Mouse (Mus musculus) lung, postnatal 4 days (tissue): Measurements from ENCODE around the gene Atp5h.
"Not testable (repeated sequence)": the region's sequence is repeated elsewhere in the genome, so short reads cannot be mapped to it uniquely, and the experiment has no call there.

Experiments used
- DNase-seq, 2 experiments: peaks; one replicate each; pipeline ENCODE4 v3.0.0; 2021

Atp5h gene

GRCm38 (mm10) chr11:115398085-115398484 lies 21.7 kb downstream of the Atp5h start:
- peak; percentile 54 to 66 for DNase-seq

GRCm38 (mm10) chr11:115393721-115394325 lies 25.9 kb downstream of the Atp5h start:
- DNase-seq: no peak

GRCm38 (mm10) chr11:115391358-115391757 lies 28.4 kb downstream of the Atp5h start:
- no peak for DNase-seq

DNA sequence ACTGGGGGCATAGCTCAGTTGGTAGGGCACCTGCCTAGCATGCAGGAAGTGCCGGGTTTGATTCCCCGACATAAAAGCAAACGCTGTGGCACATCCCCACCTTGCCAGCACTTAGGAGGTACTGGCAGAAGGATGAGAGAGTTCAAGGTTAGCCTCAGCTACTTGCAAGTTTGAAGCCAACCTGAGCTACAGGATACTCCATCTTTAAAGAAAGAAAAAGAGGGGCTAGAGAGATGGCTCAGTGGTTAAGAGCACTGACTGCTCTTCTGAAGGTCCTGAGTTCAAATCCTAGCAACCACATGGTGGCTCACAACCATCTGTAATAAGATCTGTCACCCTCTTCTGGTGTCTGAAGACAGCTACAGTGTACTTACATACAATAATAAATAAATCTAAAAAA lies 32.9 kb downstream of the Atp5h start:
- not testable (repeated sequence) for DNase-seq

DNA sequence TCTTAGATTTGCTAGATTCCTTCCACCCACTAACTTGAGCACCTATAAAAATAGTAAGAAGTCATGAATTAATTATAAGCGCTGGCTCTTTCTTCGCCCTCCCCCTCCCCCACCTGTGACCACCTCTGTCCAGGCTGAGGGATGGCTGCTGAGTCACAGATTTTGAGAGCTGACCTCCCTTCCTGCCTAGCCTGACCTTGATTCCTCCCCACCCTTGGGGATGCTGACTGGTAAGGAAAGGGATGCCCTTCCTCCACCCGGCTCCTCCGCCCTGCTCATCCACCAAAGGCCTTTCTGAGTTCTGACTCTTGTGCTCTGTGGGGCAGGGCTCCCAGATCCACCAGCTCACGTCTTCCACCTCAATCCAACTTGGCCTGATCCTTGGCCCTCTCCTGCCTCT lies 35.2 kb downstream of the Atp5h start:
- DNase-seq: peak in 1 of 2 experiments; percentile 12

GRCm38 (mm10) chr11:115383701-115384474 lies 35.9 kb downstream of the Atp5h start:
- DNase-seq: peak; percentile 64 to 72

DNA sequence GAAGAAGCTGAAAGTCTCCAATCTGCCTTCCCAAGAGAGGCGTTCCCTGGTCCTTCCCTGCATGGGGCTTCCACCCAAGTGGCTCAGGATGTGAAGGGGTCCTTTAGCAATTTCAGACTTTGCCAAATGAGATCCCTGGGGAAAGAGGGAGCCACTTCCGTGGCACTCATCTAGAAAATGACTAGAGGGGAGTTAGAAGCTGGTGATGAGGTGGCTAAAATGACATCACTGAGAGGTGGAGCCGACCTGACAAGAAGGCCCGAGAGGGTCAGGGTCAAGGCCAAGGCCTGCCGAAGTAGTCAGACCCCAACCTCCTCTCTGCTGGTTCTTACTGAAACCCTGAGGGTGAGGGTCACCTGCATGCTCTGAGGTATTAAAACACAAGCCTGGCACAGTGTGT lies 36.9 kb downstream of the Atp5h start:
- peak in 1 of 2 experiments; percentile 16 for DNase-seq

DNA sequence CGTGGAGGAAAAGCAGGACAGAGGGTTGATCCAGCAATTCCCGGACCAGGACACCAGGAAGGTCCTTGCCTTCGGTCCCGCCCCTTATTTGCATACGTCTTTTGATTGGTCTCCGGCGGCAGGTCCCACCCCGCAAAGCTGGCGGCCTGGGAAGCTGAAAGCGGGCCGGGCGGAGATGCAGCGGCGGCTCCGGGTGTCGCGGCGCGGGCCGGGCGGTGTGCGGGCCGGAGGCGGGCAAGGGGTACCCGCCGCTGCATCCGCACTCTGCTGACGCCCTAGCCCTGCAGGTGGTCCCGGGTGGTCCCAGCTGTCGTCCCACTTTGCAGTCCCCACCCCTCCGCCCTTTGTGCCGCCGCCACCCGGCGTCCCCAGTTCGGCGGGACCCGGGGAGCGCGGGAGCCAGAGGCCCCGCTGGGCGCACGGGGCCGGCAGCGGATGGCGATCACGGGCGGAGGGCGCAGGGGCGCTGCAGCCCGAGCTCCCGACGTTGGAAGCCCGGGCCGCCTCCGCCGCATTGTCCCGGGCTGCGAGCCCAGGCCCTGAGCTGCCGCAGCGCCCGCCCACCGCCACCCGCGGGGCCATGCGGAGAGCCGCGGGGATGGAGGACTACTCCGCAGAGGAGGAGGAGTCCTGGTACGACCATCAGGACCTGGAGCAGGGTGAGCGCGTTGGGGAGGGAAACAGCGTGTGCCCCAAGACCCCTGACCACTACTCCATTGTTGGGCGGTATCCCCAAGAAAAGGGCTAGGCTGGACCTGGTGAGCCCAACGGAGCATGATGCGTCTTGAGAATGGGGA lies 37.8 kb downstream of the Atp5h start, which contains the start of gene Cdr2l:
Cdr2l (plus strand) TSS at position 174 of the 797 bp plus-strand sequence.
- DNase-seq: peak; percentile 94

DNA sequence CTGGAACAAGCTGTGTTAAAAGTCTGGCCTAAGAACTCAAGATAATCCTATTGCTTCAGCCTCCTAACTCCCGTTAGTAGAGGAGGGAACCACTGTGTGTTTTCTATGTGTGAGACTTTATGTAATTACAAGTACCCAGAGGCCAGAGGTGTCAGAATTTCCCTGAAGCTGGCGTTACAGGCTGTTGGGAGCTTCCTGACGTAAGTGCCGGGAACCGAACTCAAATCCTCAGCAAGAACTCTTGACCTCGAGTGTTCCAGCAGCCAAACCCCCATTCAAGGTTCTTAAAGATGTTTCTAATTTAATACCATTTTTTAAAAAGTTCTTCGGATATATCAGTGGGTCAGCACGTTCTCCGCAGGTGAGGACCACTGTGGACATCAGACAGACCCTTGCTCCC lies 38.5 kb downstream of the Atp5h start:
- DNase-seq: no peak

DNA sequence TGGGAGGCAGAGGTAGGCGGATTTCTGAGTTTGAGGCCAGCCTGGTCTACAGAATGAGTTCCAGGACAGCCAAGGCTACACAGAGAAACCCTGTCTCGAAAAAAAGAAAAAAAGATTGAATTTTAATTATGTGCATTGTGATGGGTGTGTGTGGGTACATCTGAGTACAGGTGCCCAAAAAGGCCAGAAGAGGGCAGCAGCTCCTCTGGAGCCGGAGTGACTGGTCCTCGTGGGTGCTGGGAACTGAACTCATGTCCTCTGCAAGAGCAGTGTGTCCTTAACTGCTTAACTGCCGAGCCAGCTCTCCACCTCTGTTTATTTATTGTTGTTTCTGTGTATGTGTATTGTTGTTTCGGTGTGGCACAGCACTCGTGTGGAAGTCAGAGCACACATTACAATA lies 41.9 kb downstream of the Atp5h start:
- no peak for DNase-seq

DNA sequence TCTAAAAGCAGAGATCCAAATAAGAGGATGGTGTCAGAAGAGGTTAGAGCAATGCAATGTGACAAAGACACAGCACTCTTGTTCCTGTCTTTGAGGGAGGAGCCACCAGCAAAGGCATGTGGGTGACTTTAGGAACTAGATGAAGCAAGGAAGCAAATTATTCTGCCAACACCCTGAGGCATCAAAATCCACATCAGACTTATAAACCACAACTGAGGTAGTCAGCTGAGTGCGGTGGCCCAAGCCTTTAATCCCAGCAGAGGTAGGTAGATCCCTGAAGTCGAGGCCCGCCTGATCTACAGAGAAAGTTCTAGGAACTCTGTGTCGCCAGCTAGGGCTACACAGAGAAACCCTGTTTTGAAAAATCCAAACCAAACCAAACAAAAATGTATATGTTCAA lies 42.5 kb downstream of the Atp5h start:
- DNase-seq: no peak

DNA sequence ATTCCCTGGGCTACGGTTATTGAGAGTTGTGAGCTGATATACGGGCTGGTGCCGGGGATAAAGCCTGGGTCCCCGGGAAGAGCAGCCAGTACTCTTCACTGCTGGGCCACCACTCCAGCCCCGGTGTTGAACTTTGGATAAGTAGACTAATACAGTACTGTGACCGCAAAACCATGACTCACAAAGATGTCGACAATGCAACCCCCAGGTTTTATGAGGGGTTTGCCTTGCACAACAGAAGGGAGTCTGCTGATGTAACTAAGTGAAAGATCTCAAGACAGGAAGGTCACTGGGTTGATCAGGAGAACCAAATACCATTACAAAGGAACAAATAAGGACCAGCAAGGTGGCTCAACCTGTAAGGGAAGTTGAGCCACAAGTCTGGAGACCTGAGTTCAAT lies 43.0 kb downstream of the Atp5h start:
- no peak for DNase-seq

DNA sequence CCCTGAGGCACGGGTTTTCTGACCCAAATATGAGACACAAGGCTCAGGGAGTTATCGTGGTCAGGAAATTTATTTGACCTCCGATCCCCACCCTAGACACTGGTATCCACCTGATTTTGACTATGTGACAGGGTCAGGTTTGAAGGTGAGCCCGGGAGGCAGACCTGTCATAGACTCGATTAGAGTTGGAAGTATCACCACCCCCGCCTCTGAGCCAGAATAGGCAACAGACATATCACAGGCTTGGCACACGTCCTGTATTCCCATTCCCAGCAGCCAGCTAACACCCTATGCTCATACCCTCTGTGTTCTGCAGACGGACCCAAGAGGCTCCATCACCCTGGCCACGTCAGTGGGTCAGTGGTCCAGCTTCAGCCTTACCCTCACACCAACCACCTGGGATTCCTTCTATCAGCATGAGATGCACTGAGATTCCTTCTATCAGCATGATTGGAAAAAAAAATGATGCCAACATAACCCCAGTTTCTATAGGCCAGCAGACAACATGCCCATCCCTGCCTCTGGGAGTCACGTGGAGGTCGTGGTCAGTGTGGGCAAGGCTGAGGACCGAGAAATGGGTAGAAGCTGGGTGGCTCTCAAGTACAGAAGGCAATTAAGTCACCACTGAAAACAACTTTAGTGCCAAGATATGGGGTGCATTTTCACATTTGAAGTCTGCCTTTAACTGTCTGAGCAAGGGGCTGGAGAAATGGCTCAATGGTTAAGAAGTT lies 44.9 kb downstream of the Atp5h start:
- DNase-seq: peak in 1 of 2 experiments; percentile 16

GRCm38 (mm10) chr11:115373805-115374694 lies 45.7 kb downstream of the Atp5h start:
- peak; percentile 85 to 88 for DNase-seq

GRCm38 (mm10) chr11:115372737-115373136 lies 47.0 kb downstream of the Atp5h start:
- DNase-seq: no peak

GRCm38 (mm10) chr11:115372015-115372414 lies 47.7 kb downstream of the Atp5h start:
- DNase-seq: no peak

DNA sequence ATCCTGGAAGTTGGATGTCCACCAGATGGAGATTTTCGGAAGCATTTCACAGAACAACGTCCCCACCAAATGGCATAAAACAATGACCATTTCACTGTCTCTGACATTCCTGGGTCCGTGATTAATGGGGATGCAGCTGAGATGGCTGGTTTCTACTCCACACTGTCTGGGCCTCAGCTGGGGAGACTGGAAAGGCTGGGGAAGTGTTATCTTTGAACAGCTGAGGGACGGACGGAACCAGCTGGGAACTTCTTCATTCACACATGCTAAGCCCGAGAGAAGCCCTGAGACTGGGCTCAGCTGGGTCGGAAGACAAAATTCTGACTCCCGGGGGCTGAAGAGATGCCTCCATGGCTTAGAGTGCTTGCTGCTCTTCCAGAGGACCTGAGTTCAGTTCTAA lies 48.4 kb downstream of the Atp5h start:
- DNase-seq: no peak

DNA sequence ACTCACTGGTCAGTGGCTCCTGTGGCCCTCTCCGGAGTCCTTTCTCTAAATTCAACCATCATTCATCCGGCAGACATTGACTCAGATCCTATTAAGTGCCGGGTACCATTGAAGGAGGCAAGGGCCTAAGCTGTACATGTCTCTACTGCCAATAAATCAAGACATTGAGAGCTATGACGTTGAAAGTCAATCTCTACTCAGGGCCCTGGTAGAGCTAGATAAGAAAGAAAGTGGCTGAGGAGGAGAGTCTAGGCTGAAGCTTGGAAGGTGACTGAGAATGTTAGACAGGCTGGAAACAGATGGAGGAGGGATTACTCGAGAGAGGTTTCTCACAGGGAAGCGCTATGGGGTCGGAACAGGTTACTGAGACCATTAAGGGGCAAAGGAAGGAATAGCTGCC lies 49.4 kb downstream of the Atp5h start:
- no peak for DNase-seq

DNA sequence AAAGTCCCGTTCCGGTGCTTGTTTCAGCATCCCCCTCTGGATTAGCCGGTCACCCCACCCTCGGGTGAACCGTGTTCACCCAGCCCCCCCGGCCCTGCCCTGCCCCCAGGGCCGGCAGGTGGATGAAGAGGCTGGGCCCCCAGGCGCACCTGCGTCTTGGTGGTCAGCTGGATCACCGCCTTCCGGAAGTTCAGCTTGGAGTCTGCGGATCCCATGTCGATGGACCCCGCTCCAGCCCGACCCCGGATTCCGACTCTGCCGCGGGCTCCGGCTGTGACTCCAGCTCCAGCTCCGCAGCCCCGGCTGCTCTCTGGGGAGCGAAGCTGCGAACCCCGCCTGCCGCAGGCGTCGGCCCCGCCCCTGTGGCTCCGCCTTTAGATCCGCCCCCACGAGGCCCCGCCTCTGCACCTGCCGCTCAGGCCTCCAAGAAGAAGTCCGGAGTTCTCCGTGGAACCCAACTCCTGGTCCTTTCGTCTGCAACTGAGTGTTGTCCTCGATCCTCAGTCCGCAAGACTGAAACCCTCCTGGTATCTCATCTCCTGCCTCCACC lies 52.3 kb downstream of the Atp5h start, which contains the start of gene Hid1:
Hid1 (minus strand) TSS at position 362 of the 550 bp plus-strand sequence.
- peak; percentile 82 to 88 for DNase-seq

DNA sequence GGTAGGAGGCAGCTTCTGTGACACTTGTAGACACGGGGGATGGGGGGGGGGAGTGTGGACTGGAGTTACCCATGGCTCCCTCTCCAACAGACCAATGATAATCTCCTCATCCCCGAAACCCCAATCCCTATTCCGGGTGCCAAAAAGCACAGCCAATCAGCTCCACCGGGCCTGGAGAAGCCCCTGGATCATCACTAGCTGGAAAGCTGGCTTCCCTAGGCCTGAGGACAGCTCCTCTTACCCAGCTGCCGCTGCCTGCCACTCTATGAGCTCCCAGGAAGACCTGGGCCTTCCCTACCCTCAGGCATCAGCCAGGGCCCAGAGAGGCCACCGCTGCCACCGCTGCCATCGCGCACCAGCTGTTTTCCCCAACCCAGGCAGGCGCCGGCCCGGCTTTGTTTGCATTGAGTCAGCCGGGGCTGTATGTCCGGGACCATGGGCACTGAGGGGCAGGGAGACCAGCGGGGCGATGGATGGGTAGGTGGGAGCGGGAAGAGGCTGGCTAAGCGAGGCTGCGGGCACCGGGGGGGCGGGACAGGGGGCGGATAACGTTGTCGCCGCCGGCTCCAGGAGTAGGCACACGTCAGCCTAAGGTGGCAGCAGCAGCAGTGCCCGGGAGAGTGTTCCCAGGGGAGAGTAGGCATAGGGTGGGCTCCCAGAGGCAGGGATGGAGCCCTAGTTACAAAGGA lies 52.9 kb downstream of the Atp5h start:
- no peak for DNase-seq
